Mouse (Mus musculus) kidney, postnatal 36 days (tissue): ENCODE measurements around the gene Cbx4.

Experiments
- DNase-seq, 2 experiments: peaks; one replicate each; pipeline ENCODE4 v3.0.0; 2021 to 2022; ENCODE audit warnings: mixed read lengths in 2 of 2

The Cbx4 gene

GRCm38 (mm10) chr11:119084446-119085278 is 1.4 kb downstream of the Cbx4 start:
- DNase-seq, result peak in 1 of 2 experiments; percentile 64

- peak; percentile 74 to 76 for DNase-seq
These were observed 2.1 kb downstream of the Cbx4 start for GRCm38 (mm10) chr11:119083724-119084445.

- DNase-seq, result peak in 1 of 2 experiments; percentile 61
These were observed 3.1 kb downstream of the Cbx4 start for GRCm38 (mm10) chr11:119082638-119083599.

- DNase-seq, result peak in 1 of 2 experiments; percentile 69
These were observed 4.0 kb downstream of the Cbx4 start for GRCm38 (mm10) chr11:119081839-119082637.

GRCm38 (mm10) chr11:119081148-119081838 is 4.7 kb downstream of the Cbx4 start:
- DNase-seq, result no peak

- DNase-seq, result no peak
These were observed 5.4 kb downstream of the Cbx4 start for GRCm38 (mm10) chr11:119080461-119081147.

GRCm38 (mm10) chr11:119079445-119079837 is 6.6 kb downstream of the Cbx4 start:
- DNase-seq, result no peak

GRCm38 (mm10) chr11:119078691-119079444 is 7.2 kb downstream of the Cbx4 start:
- DNase-seq, result peak; percentile 79 to 87

- no peak for DNase-seq
These were observed 8.3 kb downstream of the Cbx4 start for GRCm38 (mm10) chr11:119077755-119078154.

GRCm38 (mm10) chr11:119075805-119076204 is 10.2 kb downstream of the Cbx4 start:
- no peak for DNase-seq

GRCm38 (mm10) chr11:119073876-119074433 is 12.1 kb downstream of the Cbx4 start:
- no peak for DNase-seq

- DNase-seq, result no peak
These were observed 13.0 kb downstream of the Cbx4 start for GRCm38 (mm10) chr11:119072986-119073385.

GRCm38 (mm10) chr11:119072239-119072638 is 13.8 kb downstream of the Cbx4 start:
- DNase-seq, result no peak

GRCm38 (mm10) chr11:119066841-119067240 is 19.2 kb downstream of the Cbx4 start:
- no peak for DNase-seq

GRCm38 (mm10) chr11:119059256-119059655 is 26.8 kb downstream of the Cbx4 start:
- no peak for DNase-seq

- peak; percentile 56 to 65 for DNase-seq
These were observed 27.7 kb downstream of the Cbx4 start for GRCm38 (mm10) chr11:119058041-119058995.

GRCm38 (mm10) chr11:119057291-119057690 is 28.7 kb downstream of the Cbx4 start:
- DNase-seq, result peak in 1 of 2 experiments; percentile 24
